Mouse (Mus musculus) Patski (cell line): ENCODE results near the gene Micu2. TPM values are rescaled to one million over a fixed set of nuclear protein-coding genes. Genes with fewer than 3 reads are reported as not detected.

Source experiments
- ATAC-seq: fragments of 100-300 bp; one replicate; pipeline ENCODE4 v1.8.0; 2021
- CTCF ChIA-PET: fragments of 350-600 bp; sonication (Branson Sonifier 250); formaldehyde crosslinking; loops from one replicate; lab custom pipeline; 2022; ENCODE audit warnings: inconsistent platforms; lab: Charles Lee
- POLR2A ChIA-PET: fragments of 350-600 bp; sonication (Branson Sonifier 250); formaldehyde crosslinking; loops from one replicate; lab custom pipeline; 2022; ENCODE audit warnings: antibody characterized with exemption, inconsistent platforms; lab: Charles Lee
- DNase-seq: peaks from one replicate; pipeline ENCODE4 v3.0.0-alpha.2; 2011; ENCODE audit warnings: low read depth, low spot score
- H3K27me3 ChIP-seq: fragments of 371-371 bp; one replicate; pipeline ENCODE4 v1.5.1; 2021
- CTCF ChIP-seq: fragments of 100-300 bp; IDR thresholded peaks from one replicate; pipeline ENCODE4 v1.5.1; 2021
- in situ Hi-C: fragments of 300-500 bp; cut with MboI; formaldehyde crosslinking; loops from 3 replicates; pipeline ENCODE4 v1.11.1; 2018; ENCODE audit warnings: low pct_unique_long_range_greater_than_20kb, mixed read lengths
- polyA plus RNA-seq: library from polyadenylated mRNA; unstranded; gene quantifications from one replicate; pipeline ENCODE4 v1.2.3, GENCODE M21; 2021

Micu2 gene
- polyA plus RNA-seq, 1 experiment from 2014 or later: 88.2 TPM

DNA sequence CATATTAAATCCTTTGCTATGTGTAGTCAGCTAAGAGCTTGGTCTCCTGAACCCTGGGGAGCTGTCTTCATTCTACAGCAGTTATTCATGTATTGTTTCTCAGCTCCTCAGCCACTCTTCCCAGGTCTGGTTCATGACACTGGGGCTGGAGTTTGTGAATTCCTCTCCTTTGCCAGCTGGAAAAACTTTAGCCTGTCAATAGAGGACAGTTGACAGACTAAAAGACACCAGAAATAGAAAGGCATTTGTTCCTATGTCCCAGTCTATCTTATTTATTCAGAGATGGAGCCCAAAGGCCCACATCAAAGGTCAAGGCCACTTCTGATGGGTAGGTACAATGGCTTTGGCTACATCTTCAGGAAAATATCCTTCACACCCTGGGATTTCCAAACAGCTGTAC is 7.3 kb downstream of the Micu2 start:
- in situ Hi-C loops: no loop called here
- ATAC-seq (no peak), DNase-seq (no peak)
- ChIA-PET CTCF (interaction anchor here (1.3 kb wide), 1 partner anchor 15 kb away, joined by 4 read pairs; no protein-coding TSS in a partner anchor), POLR2A (no interaction called here)
- TF ChIP-seq CTCF: no peak
- no peaks in the 10 kb centered on the region for H3K27me3 ChIP-seq

DNA sequence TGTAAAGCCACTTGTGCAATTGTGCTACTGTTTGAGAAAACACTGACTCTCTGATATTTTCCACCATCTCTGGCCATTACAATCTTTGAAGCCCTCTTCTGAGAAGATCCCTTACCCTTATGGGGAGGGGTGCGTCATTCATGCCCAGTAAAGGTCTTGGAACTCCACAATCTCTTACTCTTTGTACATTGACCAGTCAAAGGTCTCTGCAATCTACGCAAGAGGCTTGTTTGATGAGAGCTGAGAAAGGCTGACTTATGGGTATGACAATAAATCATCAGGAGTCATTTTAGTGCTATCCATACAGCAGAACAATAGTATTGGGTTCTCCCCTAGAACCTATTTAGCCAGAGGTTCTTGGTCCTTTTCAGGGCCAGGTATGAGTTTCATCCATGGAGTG is 9.9 kb downstream of the Micu2 start:
- ChIA-PET CTCF (no interaction called here), POLR2A (no interaction called here)
- DNase-seq (no peak), ATAC-seq (no peak)
- TF ChIP-seq CTCF: no peak
- H3K27me3 ChIP-seq: no peaks in the 10 kb centered on the region
- in situ Hi-C loops: no loop called here

DNA sequence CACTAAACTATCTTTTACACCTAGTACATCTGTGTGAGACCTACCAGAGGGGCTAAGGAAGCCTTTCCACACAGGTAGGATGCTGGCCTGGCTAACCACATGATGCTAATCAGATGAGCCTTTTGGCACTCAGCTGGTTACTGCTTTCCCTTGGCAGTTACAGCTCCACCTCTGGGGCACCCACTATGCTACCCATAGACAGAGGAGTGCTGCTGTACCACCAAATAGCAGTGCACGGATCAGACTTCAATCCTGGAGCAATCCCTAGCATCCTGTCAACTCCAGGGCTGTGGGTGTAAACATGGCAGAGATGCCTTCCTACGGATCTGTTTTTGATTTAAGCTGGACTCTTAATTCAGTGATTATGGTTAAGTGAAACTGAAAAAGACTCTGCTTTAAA is 13.3 kb downstream of the Micu2 start:
- CTCF ChIA-PET: interaction anchor here (1.2 kb wide), 1 partner anchor 17 kb away, joined by 3 read pairs; no protein-coding TSS in a partner anchor
- TF ChIP-seq CTCF: no peak
- in situ Hi-C loops: no loop called here
- DNase-seq (no peak), ATAC-seq (no peak)
- POLR2A ChIA-PET: no interaction called here
- H3K27me3 ChIP-seq: no peaks in the 10 kb centered on the region

DNA sequence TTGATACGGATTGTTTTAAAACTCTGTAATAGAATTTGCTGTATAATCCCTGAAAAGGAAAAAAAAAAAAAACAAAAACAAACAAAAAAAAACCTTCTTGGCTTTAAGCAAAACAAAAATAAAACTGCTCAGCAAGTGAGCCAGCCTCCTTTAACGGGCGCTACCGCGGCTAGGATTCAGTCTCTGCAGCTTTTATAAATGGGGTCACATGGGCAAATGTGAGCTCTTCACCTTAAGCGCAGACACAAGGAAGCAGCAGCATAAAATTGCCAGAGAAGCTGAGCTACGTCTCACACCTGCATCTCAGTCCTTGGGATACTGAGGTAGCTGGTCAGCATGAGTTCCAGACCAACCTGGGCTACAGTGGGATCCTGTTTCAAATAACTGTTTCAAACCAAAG is 16.6 kb downstream of the Micu2 start:
- ChIA-PET CTCF (interaction anchor here (1.2 kb wide), 1 partner anchor 20 kb away, joined by 3 read pairs; no protein-coding TSS in a partner anchor), POLR2A (interaction anchor here (0.7 kb wide), 2 partner anchors 17 to 283 kb away, joined by 3 to 4 read pairs; no protein-coding TSS in a partner anchor)
- DNase-seq: no peak
- ATAC-seq: no peak
- in situ Hi-C loops: no loop called here
- H3K27me3 ChIP-seq: no peaks in the 10 kb centered on the region
- no peak for TF ChIP-seq CTCF

DNA sequence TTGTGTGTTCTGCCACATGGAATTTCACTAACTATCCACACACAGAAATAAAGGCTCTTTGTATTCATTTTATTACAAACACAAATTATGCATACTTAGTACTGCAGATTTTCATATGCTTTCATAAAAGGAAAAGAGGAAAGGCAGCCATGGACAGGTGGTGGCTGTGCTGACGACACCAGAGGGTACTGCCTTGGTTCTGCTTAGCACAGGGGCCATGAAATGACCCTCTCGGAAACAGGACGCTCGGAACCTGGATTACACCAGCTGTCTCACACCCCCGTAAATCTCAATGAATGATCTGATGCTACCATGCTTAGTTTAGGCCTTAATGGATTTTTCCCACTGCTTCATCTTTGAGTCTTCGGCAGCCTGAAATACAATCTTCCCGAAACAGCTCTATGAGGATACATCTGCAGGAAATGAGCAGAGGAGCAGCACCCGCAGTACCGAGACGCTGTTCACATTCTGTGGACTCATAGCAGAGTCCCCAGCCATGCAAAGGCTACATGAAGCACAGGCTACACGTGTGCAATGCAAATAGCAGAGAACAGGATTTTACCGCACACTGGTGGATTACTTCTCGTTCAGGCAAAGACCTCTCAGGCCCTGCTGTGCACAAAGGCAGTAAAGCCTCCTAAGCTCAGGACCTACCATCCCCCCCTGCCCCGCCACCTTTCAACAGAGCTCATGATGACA is 17.2 kb downstream of the Micu2 start:
- DNase-seq (no peak), ATAC-seq (no peak)
- TF ChIP-seq CTCF: no peak
- POLR2A ChIA-PET: interaction anchor here (0.7 kb wide), 1 partner anchor 283 kb away, joined by 3 read pairs; no protein-coding TSS in a partner anchor
- CTCF ChIA-PET: interaction anchor here (1.2 to 2.3 kb wide), 2 partner anchors 15 to 20 kb away, joined by 3 to 5 read pairs; no protein-coding TSS in a partner anchor
- in situ Hi-C loops: no loop called here
- no peaks in the 10 kb centered on the region for H3K27me3 ChIP-seq

DNA sequence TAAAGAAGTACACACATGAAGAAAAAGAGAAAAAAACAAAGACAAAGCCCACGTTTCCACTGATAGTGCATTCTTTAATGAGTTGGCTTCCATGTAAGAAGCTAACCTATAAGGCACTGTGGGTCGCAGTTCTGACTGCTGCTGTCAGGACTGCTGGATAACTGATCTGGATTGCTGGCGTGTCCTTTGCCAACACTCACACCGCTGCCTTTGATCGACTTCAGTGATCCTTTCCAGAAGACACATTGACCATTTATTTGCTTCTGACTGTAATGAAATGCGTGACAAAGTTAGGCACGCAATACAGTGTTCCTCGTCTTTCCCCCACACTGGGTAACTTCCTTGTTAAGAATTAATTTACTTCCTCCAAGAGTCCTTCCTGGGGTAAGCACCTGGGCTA is 18.3 kb downstream of the Micu2 start:
- ChIA-PET POLR2A (interaction anchor here (0.9 kb wide), 1 partner anchor 16 kb away, joined by 3 read pairs; no protein-coding TSS in a partner anchor), CTCF (interaction anchor here (2.3 kb wide), 1 partner anchor 16 kb away, joined by 5 read pairs; no protein-coding TSS in a partner anchor)
- DNase-seq (no peak), ATAC-seq (no peak)
- TF ChIP-seq CTCF: no peak
- no peaks in the 10 kb centered on the region for H3K27me3 ChIP-seq
- in situ Hi-C loops: no loop called here

DNA sequence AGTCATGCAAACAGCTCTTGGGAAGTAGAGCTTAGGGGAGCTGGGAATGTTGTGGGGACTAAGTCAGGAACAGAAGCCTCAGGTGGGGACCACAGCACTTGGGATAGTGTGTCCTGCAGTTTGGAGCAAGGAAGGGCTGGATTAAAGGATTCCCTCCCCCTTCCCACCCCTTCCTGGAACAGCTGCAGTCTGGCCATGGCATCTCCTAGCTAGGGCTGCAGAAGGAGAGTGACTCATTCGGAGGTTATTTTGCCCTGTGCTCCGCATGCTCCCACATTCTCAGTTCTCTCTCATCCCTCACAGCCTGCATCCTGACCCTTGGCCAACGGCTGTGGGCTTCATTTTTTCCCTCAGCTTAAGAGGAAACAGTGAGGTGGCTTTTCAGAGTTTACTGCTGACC is 18.9 kb downstream of the Micu2 start:
- H3K27me3 ChIP-seq: no peaks in the 10 kb centered on the region
- DNase-seq: peak; percentile 28
- POLR2A ChIA-PET: interaction anchor here (0.9 kb wide), 1 partner anchor 17 kb away, joined by 3 read pairs; no protein-coding TSS in a partner anchor
- peak; percentile 92 for ATAC-seq
- no peak for TF ChIP-seq CTCF
- in situ Hi-C loops: no loop called here
- CTCF ChIA-PET: interaction anchor here (1.2 to 2.3 kb wide), 2 partner anchors 17 to 19 kb away, joined by 3 to 5 read pairs; partner anchors contain the start of gene Micu2

DNA sequence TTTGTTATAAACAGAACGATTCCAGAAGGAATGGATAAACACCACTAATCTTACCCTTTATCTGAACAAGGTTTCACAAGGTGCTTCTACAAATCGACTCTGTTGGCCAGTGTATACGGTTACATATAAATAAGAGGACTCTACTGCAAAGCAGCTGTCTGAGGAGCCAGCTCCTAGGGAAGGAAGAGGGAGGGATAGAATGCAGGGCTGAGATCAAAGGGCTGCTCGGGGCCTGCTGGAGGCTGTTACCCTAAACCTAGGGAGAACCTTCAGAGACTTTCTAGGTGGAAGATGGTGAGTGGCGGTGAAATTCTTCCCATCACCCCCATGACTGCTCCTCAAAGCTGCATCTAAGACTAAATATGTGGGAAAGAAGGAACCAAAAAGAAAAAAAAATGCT is 20.9 kb downstream of the Micu2 start:
- DNase-seq (no peak), ATAC-seq (no peak)
- in situ Hi-C loops: no loop called here
- TF ChIP-seq CTCF: no peak
- H3K27me3 ChIP-seq: no peaks in the 10 kb centered on the region
- ChIA-PET CTCF (interaction anchor here (1.3 kb wide), 1 partner anchor 49 kb away, joined by 3 read pairs; no protein-coding TSS in a partner anchor), POLR2A (no interaction called here)

DNA sequence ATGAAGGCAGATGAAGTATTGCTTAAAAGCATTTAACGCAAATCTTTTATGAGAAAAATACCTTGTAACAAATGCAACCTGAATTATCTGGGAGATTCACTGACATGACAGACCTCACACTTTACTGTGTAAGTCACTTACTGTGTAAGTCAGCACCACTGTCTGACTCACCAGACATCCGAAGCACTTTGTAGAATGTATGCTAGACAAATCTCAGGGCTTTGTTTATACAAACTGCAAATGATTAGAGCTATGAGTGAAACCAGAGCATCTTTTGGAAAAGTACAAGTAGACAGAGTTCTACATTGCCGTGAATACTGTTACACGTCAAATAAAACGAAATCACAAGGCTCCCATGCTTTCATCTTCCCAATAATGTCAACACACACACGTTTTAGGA is 23.4 kb downstream of the Micu2 start:
- H3K27me3 ChIP-seq: no peaks in the 10 kb centered on the region
- no peak for TF ChIP-seq CTCF

DNA sequence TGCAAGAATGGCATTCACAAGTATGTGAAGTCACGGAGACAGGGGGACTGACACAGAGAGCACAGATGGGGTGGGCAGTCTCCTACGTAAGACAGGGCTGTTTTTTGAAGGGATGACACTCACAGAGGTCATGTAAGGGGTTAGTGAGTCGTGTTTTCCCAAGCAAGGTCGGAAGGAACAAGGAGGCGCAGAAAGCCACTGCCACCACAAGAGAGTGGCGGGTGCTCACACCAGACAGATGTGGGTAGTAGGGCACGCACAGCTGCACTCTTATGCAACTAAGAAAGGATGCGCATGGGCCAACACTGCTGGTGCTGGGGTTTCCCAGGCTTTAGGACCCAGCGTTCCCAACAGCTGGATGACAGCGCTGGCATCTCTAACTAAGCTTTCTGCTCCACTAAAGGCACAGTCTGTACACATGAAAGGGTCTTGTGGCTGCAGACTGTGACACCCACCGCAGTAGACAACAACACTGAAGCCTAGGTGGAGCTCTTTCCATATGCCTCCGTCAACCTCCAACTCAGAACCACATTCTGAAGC is 27.0 kb downstream of the Micu2 start:
- H3K27me3 ChIP-seq: no peaks in the 10 kb centered on the region
- POLR2A ChIA-PET: no interaction called here
- CTCF ChIA-PET: interaction anchor here (0.7 to 1.5 kb wide), 3 partner anchors 9 to 245 kb away, joined by 3 read pairs; no protein-coding TSS in a partner anchor
- no peak for ATAC-seq
- no peak for DNase-seq
- in situ Hi-C loops: no loop called here
- no peak for TF ChIP-seq CTCF

More for the DNA sequence above, 23.4 kb downstream of the Micu2 start:
- in situ Hi-C loops: no loop called here
- no peak for ATAC-seq
- CTCF ChIA-PET: interaction anchor here (1.4 to 1.7 kb wide), 2 partner anchors 16 to 24 kb away, joined by 3 to 4 read pairs; no protein-coding TSS in a partner anchor
- POLR2A ChIA-PET: no interaction called here
- no peak for DNase-seq
